Mouse (Mus musculus) bone marrow, adult 2 months (tissue): ENCODE measurements around the gene Fgfr2.

Source experiments
- CTCF ChIP-seq: fragments of 200-500 bp; IDR thresholded peaks from 2 replicates; pipeline ENCODE4 v1.5.1; 2011; ENCODE audit warnings: low read length, control low read depth; ENCODE audit not compliant: control insufficient read depth, insufficient read depth
- POLR2A ChIP-seq: fragments of 200-500 bp; IDR thresholded peaks from 2 replicates; pipeline ENCODE4 v1.6.1; 2011; ENCODE audit warnings: low read depth, mild to moderate bottlenecking, control low read depth, low read length, borderline replicate concordance; ENCODE audit not compliant: control insufficient read depth

GRCm38 (mm10) chr7:131544871-131545270 lies 1578.3 kb downstream of the Fgfr2 start:
- TF ChIP-seq CTCF, result no peak
- no peak for TF ChIP-seq POLR2A
